Mouse (Mus musculus): ENCODE measurements around the gene Hist2h3c2.

DNA sequence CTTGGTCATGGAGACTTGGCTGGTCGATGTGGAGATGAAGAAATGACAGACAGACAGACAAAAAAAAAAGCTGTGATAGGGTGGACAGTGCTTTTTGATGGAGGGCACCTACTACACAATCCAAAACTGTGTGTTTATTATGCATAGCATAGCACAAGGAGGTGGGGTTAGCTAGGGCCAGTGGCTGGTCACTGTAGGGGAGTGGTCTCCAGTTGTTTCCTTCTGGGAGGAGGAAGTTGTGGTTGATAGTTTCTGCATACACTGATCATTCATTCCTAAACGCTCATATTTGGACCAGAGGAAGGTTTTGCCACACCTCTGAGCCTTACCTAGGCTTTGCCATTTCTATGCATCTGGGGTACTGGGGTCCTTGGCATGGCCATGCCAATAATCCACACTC lies 8.5 kb downstream of the Hist2h3c2 start:
- TF ChIP-seq USF1 (IDR thresholded peaks at IDR 0.05; ENCODE audit: low read depth, low read length) (no peak), MAFK (IDR thresholded peaks at IDR 0.05; ENCODE audit: insufficient replicate concordance, low read length) (no peak), POLR2A (IDR thresholded peaks at IDR 0.05; ENCODE audit: low read depth, low read length) (no peak)
